Mouse (Mus musculus) neural tube, embryonic 13.5 days (tissue): ENCODE measurements around the gene Nlgn1. TPM values are rescaled to one million over a fixed set of nuclear protein-coding genes. Genes with fewer than 3 reads are reported as not detected.

Experiments
- ATAC-seq: fragments of 200-750 bp; cut with Nextera tagmentation; 2 replicates; pipeline ENCODE4 v1.8.0; 2017; ENCODE audit warnings: low read depth, mild to moderate bottlenecking, moderate TSS enrichment, moderate library complexity
- H3K27ac ChIP-seq: fragments of 300-500 bp; sonication (generic); replicated peaks from 2 replicates; pipeline ENCODE4 v1.5.1; 2015; ENCODE audit warnings: moderate library complexity, mild to moderate bottlenecking, inconsistent platforms
- H3K27me3 ChIP-seq: fragments of 300-500 bp; sonication (generic); 2 replicates; pipeline ENCODE4 v1.6.1; 2015; ENCODE audit warnings: mild to moderate bottlenecking, inconsistent platforms
- H3K36me3 ChIP-seq: fragments of 300-500 bp; sonication (generic); 2 replicates; pipeline ENCODE4 v1.6.1; 2015; ENCODE audit warnings: mild to moderate bottlenecking, inconsistent platforms
- H3K4me1 ChIP-seq: fragments of 300-500 bp; sonication (generic); replicated peaks from 2 replicates; pipeline ENCODE4 v1.6.1; 2015; ENCODE audit warnings: inconsistent platforms
- H3K4me2 ChIP-seq: fragments of 300-500 bp; sonication (generic); 2 replicates; pipeline ENCODE4 v1.6.1; 2015; ENCODE audit warnings: inconsistent platforms, mild to moderate bottlenecking, moderate library complexity
- H3K4me3 ChIP-seq: fragments of 300-500 bp; sonication (generic); 2 replicates; pipeline ENCODE4 v1.5.1; 2015; ENCODE audit warnings: mild to moderate bottlenecking, inconsistent platforms
- H3K9ac ChIP-seq: fragments of 300-500 bp; sonication (generic); 2 replicates; pipeline ENCODE4 v1.6.1; 2015; ENCODE audit warnings: moderate library complexity, mild to moderate bottlenecking, inconsistent platforms
- H3K9me3 ChIP-seq: fragments of 300-500 bp; sonication (generic); 2 replicates; pipeline ENCODE4 v1.6.1; 2016; ENCODE audit warnings: inconsistent platforms
- WGBS: fragments of 180-500 bp; shearing (Covaris S2); methylation state at CpG from one replicate; pipeline ENCODE4 v1.1.7; 2015; 5-methylcytosine and 5-hydroxymethylcytosine counted together
- polyA plus RNA-seq: library from polyadenylated mRNA; unstranded; fragments of >200 nt; fragmentation: Nextera tagmentation; extraction: Ambion mirVana; gene quantifications from 2 replicates; pipeline ENCODE4 v1.2.1, GENCODE M21; 2015

Gene Nlgn1
- polyA plus RNA-seq, 1 experiment from 2014 or later, result 13.7 TPM

DNA sequence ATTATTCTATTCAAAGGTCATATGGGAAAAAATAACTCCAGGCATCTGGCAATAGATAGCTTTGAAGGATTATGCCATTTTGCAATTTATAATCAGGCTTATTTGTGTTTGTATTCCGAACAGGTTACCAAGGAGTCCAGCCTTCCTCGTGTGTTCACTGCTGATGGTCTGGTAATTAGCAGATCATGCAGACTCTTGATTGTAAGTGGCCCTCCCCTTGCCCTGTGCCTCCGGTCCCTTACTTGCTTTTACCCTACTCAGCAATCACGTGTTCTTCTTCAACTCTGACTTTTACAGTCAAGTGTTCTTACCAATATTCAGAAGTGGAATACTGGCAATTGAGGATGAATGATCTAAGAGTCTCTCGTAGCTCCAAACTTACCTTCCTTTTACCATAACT, 309.0 kb downstream of the Nlgn1 start:
- Histone ChIP-seq H3K4me2 (no peak overlapping the region), H3K27me3 (no peaks in the 10 kb centered on the region), H3K4me3 (no peak overlapping the region), H3K27ac (no peak overlapping the region), H3K36me3 (no peaks in the 10 kb centered on the region), H3K4me1 (no peaks in the 10 kb centered on the region), H3K9ac (no peak overlapping the region), H3K9me3 (no peaks in the 10 kb centered on the region)
- ATAC-seq, result no peak
- WGBS, result 75% methylated on average over 5 of the region's 5 CpGs

DNA sequence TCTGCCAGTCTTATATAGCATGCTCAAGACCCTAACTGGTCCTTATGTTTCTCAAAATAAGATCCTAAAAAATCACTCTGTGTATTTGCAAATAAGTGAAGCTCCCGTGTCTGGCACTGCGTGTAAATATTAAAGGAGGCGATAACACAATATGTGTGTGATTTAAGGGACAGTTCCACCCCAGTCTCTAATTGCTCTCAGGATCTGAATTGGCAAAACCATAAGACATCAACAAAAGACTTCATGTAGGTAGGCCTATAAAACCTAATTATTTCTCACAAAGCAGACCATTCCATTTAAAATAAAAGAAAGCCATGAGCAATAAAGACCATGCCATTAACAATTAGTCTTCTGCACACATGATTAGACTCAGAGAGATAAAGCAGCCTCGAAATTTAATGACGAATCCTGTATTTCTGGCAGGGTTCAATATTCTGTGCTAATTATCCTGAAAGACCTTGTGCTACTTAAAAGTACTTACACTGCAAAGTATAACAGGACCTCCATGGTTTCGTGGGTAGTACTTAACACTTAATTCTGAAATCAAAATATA, 310.6 kb downstream of the Nlgn1 start:
- Histone ChIP-seq H3K4me1 (no peaks in the 10 kb centered on the region), H3K9me3 (no peaks in the 10 kb centered on the region), H3K4me3 (no peak overlapping the region), H3K27ac (no peak overlapping the region), H3K4me2 (no peak overlapping the region), H3K9ac (no peak overlapping the region), H3K27me3 (no peaks in the 10 kb centered on the region), H3K36me3 (no peaks in the 10 kb centered on the region)
- ATAC-seq, result no peak
- 56% methylated on average over 6 of the region's 6 CpGs for WGBS

GRCm38 (mm10) chr3:26011310-26012078, 320.8 kb downstream of the Nlgn1 start:
- H3K27me3 ChIP-seq, result no peaks in the 10 kb centered on the region
- no peaks in the 10 kb centered on the region for H3K36me3 ChIP-seq
- H3K4me2 ChIP-seq, result no peak overlapping the region
- ATAC-seq, result no peak
- H3K4me3 ChIP-seq, result no peak overlapping the region
- H3K9me3 ChIP-seq, result no peaks in the 10 kb centered on the region
- H3K4me1 ChIP-seq, result no peaks in the 10 kb centered on the region
- 47% methylated on average over 4 of the region's 4 CpGs for WGBS
- no peak overlapping the region for H3K9ac ChIP-seq
- H3K27ac ChIP-seq, result no peak overlapping the region

DNA sequence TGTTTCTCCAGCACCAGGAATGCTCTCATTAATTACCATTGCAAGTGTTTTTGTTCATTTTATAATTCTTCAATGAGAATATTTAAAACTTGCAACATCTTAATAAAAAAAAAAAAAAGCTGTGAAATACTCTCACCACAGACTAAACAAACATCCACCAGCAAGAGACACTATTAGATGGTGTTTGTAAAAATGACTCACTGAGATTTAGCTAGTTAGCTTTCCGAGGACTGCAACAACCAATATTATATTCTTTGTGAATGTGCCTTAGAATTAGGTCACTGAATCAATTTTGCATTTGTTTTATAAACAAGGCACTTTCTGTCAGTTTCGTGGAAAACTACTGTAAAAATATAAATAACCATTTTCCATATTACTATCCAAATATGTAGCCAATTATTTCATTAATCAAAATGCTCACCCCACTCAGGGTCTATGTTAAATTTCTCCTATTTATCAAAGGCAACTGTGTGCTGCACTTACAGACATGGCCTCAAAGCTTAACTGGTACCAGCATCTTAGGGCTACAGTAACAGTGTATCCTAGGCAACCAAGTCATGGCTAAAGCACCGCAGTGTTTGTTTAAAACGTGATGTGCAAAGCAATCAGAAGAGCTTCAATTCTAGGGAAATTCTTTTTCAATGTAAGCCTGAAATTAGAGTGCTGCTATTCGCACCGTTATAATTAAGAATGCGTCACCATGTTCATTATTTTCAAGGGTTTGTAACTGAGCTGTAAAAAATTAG, 329.2 kb downstream of the Nlgn1 start:
- ATAC-seq, result peak; percentile 90
- H3K4me2 ChIP-seq, result no peak overlapping the region
- WGBS, result 52% methylated on average over 7 of the region's 7 CpGs
- H3K36me3 ChIP-seq, result no peaks in the 10 kb centered on the region
- no peaks in the 10 kb centered on the region for H3K27me3 ChIP-seq
- no peak overlapping the region for H3K4me3 ChIP-seq
- no peaks in the 10 kb centered on the region; the same call in 1 of the 2 replicates for H3K4me1 ChIP-seq
- H3K27ac ChIP-seq, result no peak overlapping the region
- no peaks in the 10 kb centered on the region for H3K9me3 ChIP-seq
- no peak overlapping the region for H3K9ac ChIP-seq

DNA sequence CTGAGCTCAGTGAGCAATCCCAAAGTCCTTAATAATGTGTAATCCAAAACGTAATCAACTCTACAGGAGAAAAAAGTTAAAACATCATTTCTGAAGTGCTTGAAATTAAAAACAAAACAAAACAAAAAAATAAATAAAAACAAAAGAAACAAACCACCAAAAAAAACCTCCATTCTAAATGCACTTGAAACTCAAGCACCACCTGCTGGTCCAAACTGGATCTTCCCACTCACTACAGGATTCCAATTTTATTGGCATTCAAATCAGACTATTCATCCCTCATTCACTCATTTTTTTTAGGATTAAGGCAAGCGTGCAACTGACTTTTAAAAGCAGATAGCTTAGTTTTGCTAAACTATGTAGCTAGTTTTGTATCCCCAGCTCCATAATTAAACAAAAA, 329.9 kb downstream of the Nlgn1 start:
- H3K27me3 ChIP-seq, result no peaks in the 10 kb centered on the region
- H3K9ac ChIP-seq, result no peak overlapping the region
- H3K36me3 ChIP-seq, result no peaks in the 10 kb centered on the region
- no peak overlapping the region for H3K4me3 ChIP-seq
- H3K4me2 ChIP-seq, result no peak overlapping the region
- ATAC-seq, result no peak
- H3K4me1 ChIP-seq, result no peaks in the 10 kb centered on the region; the same call in 1 of the 2 replicates
- H3K9me3 ChIP-seq, result no peaks in the 10 kb centered on the region
- 37% methylated on average over 2 of the region's 2 CpGs for WGBS
- H3K27ac ChIP-seq, result no peak overlapping the region

DNA sequence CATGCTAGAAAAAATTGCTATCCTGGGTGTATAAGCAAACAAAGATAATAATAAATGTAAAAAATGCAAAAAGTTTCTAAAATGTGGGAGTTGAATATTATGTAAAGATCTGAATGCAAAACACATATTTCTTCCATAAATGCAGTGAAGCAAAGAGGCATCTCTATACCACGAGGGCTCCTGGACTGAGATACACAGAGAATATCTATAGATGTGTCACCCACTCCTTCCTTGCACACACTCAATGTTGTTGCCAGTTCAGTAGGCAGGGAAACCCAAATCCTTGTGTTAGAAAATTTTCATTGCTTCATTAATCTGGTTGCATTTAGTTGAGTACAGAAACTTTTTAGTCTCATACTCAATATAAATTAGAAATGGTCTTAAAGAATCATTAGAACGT, 364.7 kb downstream of the Nlgn1 start:
- no peak overlapping the region for H3K4me2 ChIP-seq
- H3K27ac ChIP-seq, result no peak overlapping the region
- no peak overlapping the region for H3K4me3 ChIP-seq
- H3K9me3 ChIP-seq, result no peaks in the 10 kb centered on the region
- 84% methylated on average over 2 of the region's 2 CpGs for WGBS
- no peak for ATAC-seq
- H3K36me3 ChIP-seq, result no peaks in the 10 kb centered on the region
- H3K9ac ChIP-seq, result no peak overlapping the region
- H3K4me1 ChIP-seq, result no peaks in the 10 kb centered on the region
- no peaks in the 10 kb centered on the region for H3K27me3 ChIP-seq

DNA sequence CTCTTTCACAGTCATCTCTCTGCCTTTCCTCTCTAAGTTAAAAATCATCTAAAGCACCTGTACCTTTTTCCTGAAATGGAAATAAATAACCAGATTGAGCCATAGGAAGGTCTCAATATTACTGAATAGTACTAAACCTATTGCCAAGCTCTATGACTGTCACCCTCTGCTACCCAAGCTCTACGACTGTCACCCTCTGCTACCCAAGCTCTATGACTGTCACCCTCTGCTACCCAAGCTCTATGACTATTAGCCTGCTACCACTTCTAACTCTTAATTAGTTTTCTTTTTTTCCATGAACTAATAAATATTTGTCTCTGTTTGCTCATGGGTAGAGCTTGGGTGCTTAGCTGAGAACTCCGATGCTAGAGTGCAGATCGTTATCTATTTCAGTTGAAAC, 368.0 kb downstream of the Nlgn1 start:
- no peak overlapping the region for H3K4me2 ChIP-seq
- no peak overlapping the region; the same call in 1 of the 2 replicates for H3K27ac ChIP-seq
- no peaks in the 10 kb centered on the region for H3K4me1 ChIP-seq
- no peaks in the 10 kb centered on the region for H3K27me3 ChIP-seq
- H3K9me3 ChIP-seq, result no peaks in the 10 kb centered on the region
- no peak overlapping the region for H3K4me3 ChIP-seq
- WGBS, result 82% methylated on average over 3 of the region's 3 CpGs
- no peaks in the 10 kb centered on the region for H3K36me3 ChIP-seq
- ATAC-seq, result no peak
- H3K9ac ChIP-seq, result no peak overlapping the region

GRCm38 (mm10) chr3:25963568-25963967, 368.7 kb downstream of the Nlgn1 start:
- Histone ChIP-seq H3K27ac (no peak overlapping the region), H3K4me2 (no peak overlapping the region), H3K4me3 (no peak overlapping the region), H3K9me3 (no peaks in the 10 kb centered on the region), H3K36me3 (no peaks in the 10 kb centered on the region), H3K27me3 (no peaks in the 10 kb centered on the region), H3K4me1 (no peaks in the 10 kb centered on the region), H3K9ac (no peak overlapping the region)
- WGBS, result 48% methylated on average over 2 of the region's 2 CpGs
- peak; percentile 82 for ATAC-seq

GRCm38 (mm10) chr3:25916535-25916934, 415.7 kb downstream of the Nlgn1 start:
- H3K27ac ChIP-seq, result no peak overlapping the region
- no peak overlapping the region for H3K4me3 ChIP-seq
- H3K9ac ChIP-seq, result no peak overlapping the region
- H3K4me2 ChIP-seq, result no peak overlapping the region
- no peak for ATAC-seq
- 61% methylated on average over 5 of the region's 5 CpGs for WGBS
- H3K36me3 ChIP-seq, result no peaks in the 10 kb centered on the region
- no peaks in the 10 kb centered on the region for H3K9me3 ChIP-seq
- no peaks in the 10 kb centered on the region for H3K27me3 ChIP-seq
- H3K4me1 ChIP-seq, result no peaks in the 10 kb centered on the region

GRCm38 (mm10) chr3:25914365-25915065, 417.7 kb downstream of the Nlgn1 start:
- no peaks in the 10 kb centered on the region for H3K36me3 ChIP-seq
- no peaks in the 10 kb centered on the region for H3K4me1 ChIP-seq
- no peaks in the 10 kb centered on the region for H3K9me3 ChIP-seq
- 69% methylated on average over 2 of the region's 2 CpGs for WGBS
- H3K9ac ChIP-seq, result no peak overlapping the region
- no peak overlapping the region for H3K27ac ChIP-seq
- H3K27me3 ChIP-seq, result no peaks in the 10 kb centered on the region
- H3K4me2 ChIP-seq, result no peak overlapping the region
- no peak overlapping the region for H3K4me3 ChIP-seq
- peak; percentile 32; the same call in 1 of the 2 replicates for ATAC-seq

- Histone ChIP-seq H3K9me3 (peaks cover 16% of the 10 kb centered on the region), H3K4me2 (no peak overlapping the region), H3K9ac (no peak overlapping the region), H3K4me1 (no peaks in the 10 kb centered on the region), H3K4me3 (no peak overlapping the region), H3K27ac (no peak overlapping the region; the same call in 1 of the 2 replicates), H3K36me3 (no peaks in the 10 kb centered on the region), H3K27me3 (no peaks in the 10 kb centered on the region)
- 70% methylated on average over 11 of the region's 11 CpGs for WGBS
- ATAC-seq, result peak; percentile 56; the same call in 1 of the 2 replicates
Measured at GRCm38 (mm10) chr3:25903140-25903809, 429.0 kb downstream of the Nlgn1 start.
